In the genomic region with DNA sequence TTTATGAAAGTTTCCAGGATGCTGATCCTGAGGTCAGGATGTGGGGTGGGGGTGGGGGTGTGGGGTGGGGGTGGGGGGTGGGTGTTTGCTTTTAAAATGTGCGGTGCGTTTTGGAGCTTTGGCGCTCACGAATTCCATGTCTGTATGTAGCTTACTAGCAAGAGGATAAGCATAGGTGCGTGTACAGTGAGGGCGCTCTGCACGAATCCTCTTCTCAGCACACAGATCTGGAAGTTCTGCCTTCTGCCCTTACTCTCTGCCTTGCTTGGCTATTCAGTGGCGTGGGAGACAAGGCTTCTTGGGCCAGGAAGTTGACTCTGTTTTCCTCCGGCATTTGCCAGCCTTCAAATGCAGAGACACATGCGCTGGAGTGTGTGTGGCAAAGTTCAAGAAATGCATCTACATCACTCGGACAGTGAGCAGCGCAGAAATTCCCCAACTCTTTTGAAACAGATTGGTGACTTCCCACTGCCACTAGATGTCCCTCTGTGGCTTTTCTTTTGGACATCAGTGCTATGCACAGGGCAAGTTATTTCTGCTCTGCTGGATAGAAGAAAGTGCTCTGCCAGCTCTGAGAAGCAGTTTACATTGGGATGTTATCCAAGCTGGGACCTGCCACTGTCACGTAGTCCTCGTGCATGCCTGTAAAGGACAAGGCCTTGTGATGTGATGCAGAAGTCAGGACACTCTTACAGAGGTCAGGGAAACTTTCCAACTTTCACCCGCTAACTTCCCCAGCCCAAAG, we compare ENCODE assay signal across 9 mouse cellular contexts. TPM values are rescaled to one million over a fixed set of nuclear protein-coding genes. Genes with fewer than 3 reads are reported as not detected.
DNase-seq lines count a peak whose midpoint lies in the region; ATAC-seq and TF ChIP-seq lines count a peak whose summit lies in the region.
"Had no signal": no experiment of that assay in that cellular context is flagged by ENCODE, and none has a peak within 500 bp of the region (broad histone marks: within the 10 kb centered on the region; RNA-seq: fewer than 3 reads in every experiment).

No protein-coding gene starts in this region.

- no peak for TF ChIP-seq POLR2A in limb, embryonic 14.5 days (IDR thresholded peaks at IDR 0.05; ENCODE audit: borderline replicate concordance, extremely low read depth, insufficient read depth, insufficient read length)

- H3K27me3 ChIP-seq in lung, embryonic 16.5 days (ENCODE audit: control insufficient read depth, insufficient read depth, low read depth, low read length), result no peaks in the 10 kb centered on the region
- H3K27me3 ChIP-seq in intestine, embryonic 16.5 days (replicated peaks; ENCODE audit: control insufficient read depth, insufficient read depth, low read length), result no peaks in the 10 kb centered on the region
- H3K27me3 ChIP-seq in limb, embryonic 14.5 days (ENCODE audit: control insufficient read depth, insufficient read depth, low read length), result no peaks in the 10 kb centered on the region
- H3K27me3 ChIP-seq: heart, embryonic 13.5 days had no signal

- no peaks in the 10 kb centered on the region; the same call in 1 of the 2 replicates for H3K4me1 ChIP-seq in lung, embryonic 16.5 days (replicated peaks; ENCODE audit: control insufficient read depth, insufficient read depth, low read length)
- no peaks in the 10 kb centered on the region for H3K4me1 ChIP-seq in intestine, embryonic 16.5 days (ENCODE audit: control insufficient read depth, insufficient read depth, low read length)
- no peaks in the 10 kb centered on the region for H3K4me1 ChIP-seq in limb, embryonic 14.5 days (ENCODE audit: control insufficient read depth, insufficient read depth, low read length)
- H3K4me1 ChIP-seq: heart, embryonic 13.5 days had no signal

- no peaks in the 10 kb centered on the region for H3K36me3 ChIP-seq in lung, embryonic 16.5 days (ENCODE audit: control insufficient read depth, insufficient read depth, low read length)
- H3K36me3 ChIP-seq in intestine, embryonic 16.5 days (ENCODE audit: control insufficient read depth, insufficient read depth, low read length), result no peaks in the 10 kb centered on the region
- H3K36me3 ChIP-seq in limb, embryonic 14.5 days (ENCODE audit: control insufficient read depth, insufficient read depth, low read length), result no peaks in the 10 kb centered on the region
- H3K36me3 ChIP-seq: heart, embryonic 13.5 days had no signal

- no peak overlapping the region for H3K4me2 ChIP-seq in lung, embryonic 16.5 days (ENCODE audit: low read depth, low read length)
- no peak overlapping the region for H3K4me2 ChIP-seq in intestine, embryonic 16.5 days (ENCODE audit: low read depth, low read length)
- H3K4me2 ChIP-seq in limb, embryonic 14.5 days (replicated peaks; ENCODE audit: low read depth, low read length, severe bottlenecking), result no peak overlapping the region
- H3K4me2 ChIP-seq: heart, embryonic 13.5 days had no signal

- no peak for DNase-seq in lung, adult 18-20 months
- DNase-seq in frontal cortex, adult 2 months (ENCODE audit: extremely low spot score in 1 of 2, low spot score in 1 of 2), result peak; percentile 15 to 73
- peak; percentile 60 for DNase-seq in limb, embryonic 14.5 days (ENCODE audit: low spot score)
- peak; percentile 71 for DNase-seq in retina, postnatal 1 day
- DNase-seq in spleen, postnatal 36 days (ENCODE audit: low spot score in 2 of 2), result no peak

- H3K4me3 ChIP-seq in lung, embryonic 16.5 days (ENCODE audit: low read length), result no peak overlapping the region
- H3K4me3 ChIP-seq in intestine, embryonic 16.5 days (ENCODE audit: low read length), result no peak overlapping the region
- no peak overlapping the region for H3K4me3 ChIP-seq in limb, embryonic 14.5 days (replicated peaks; ENCODE audit: low read length)
- H3K4me3 ChIP-seq: heart, embryonic 13.5 days had no signal

- H3K9ac ChIP-seq in lung, embryonic 16.5 days (ENCODE audit: low read length), result no peak overlapping the region
- no peak overlapping the region for H3K9ac ChIP-seq in intestine, embryonic 16.5 days (ENCODE audit: low read depth, low read length)
- H3K9ac ChIP-seq in limb, embryonic 14.5 days (ENCODE audit: low read depth, low read length, severe bottlenecking), result no peak overlapping the region
- H3K9ac ChIP-seq: heart, embryonic 13.5 days had no signal

- WGBS in lung, embryonic 16.5 days, result 40% methylated on average over 15 of the region's 15 CpGs
- 51% methylated on average over 15 of the region's 15 CpGs for WGBS in intestine, embryonic 16.5 days
- WGBS in limb, embryonic 14.5 days, result 66% methylated on average over 15 of the region's 15 CpGs

- H3K27ac ChIP-seq in lung, embryonic 16.5 days (ENCODE audit: low read length), result no peak overlapping the region
- H3K27ac ChIP-seq in intestine, embryonic 16.5 days (ENCODE audit: low read length), result no peak overlapping the region
- H3K27ac ChIP-seq in limb, embryonic 14.5 days (replicated peaks; ENCODE audit: low read depth, low read length), result no peak overlapping the region
- H3K27ac ChIP-seq: heart, embryonic 13.5 days had no signal

- peak; percentile 97 for ATAC-seq in lung, embryonic 16.5 days (ENCODE audit: low read depth)
- peak; percentile 92 for ATAC-seq in intestine, embryonic 16.5 days
- no peak for ATAC-seq in limb, embryonic 14.5 days (ENCODE audit: low FRiP score, low read depth)
- ATAC-seq in monocyte, adult 5-6 weeks (replicated peaks; ENCODE audit: insufficient number of reproducible peaks, low FRiP score, low TSS enrichment, poor library complexity, severe bottlenecking), result no peak

- no peaks in the 10 kb centered on the region for H3K9me3 ChIP-seq in lung, embryonic 16.5 days (ENCODE audit: control insufficient read depth, low read length)
- no peaks in the 10 kb centered on the region for H3K9me3 ChIP-seq in intestine, embryonic 16.5 days (ENCODE audit: control insufficient read depth, low read length)
- H3K9me3 ChIP-seq in limb, embryonic 14.5 days (ENCODE audit: control insufficient read depth, low read length), result no peaks in the 10 kb centered on the region
- H3K9me3 ChIP-seq: heart, embryonic 13.5 days had no signal

RNA-seq across cellular contexts. Expression of a gene that starts 31.5 kb away (rescaled TPM):
- polyA plus RNA-seq in lung, embryonic 16.5 days (2015; fragmentation: Nextera tagmentation; extraction: Ambion mirVana), result 361 and 417 TPM in 2 replicates
- polyA plus RNA-seq in frontal cortex, adult 2 months (2012; rRNA removed), result 44.3 and 53.7 TPM in 2 replicates
- polyA plus RNA-seq in intestine, embryonic 16.5 days (2015; fragmentation: Nextera tagmentation; extraction: Ambion mirVana), result 595 and 631 TPM in 2 replicates
- polyA plus RNA-seq in limb, embryonic 14.5 days (2012; rRNA removed), result 123 and 136 TPM in 2 replicates
- 253 and 312 TPM in 2 replicates for polyA plus RNA-seq in limb, embryonic 14.5 days (2014; fragmentation: Nextera tagmentation; extraction: Ambion mirVana)
- 79.6 to 228 TPM (median 228 TPM) in 3 replicates for total RNA-seq in monocyte, adult 5-6 weeks (2017)

Comparison
In these comparisons a context has a peak if more than half of its experiments do, and no peak if none do; other contexts are left out.
1. ATAC-seq: peak in lung, embryonic 16.5 days (single experiment) and intestine, embryonic 16.5 days (single experiment); none in limb, embryonic 14.5 days (single experiment) and monocyte, adult 5-6 weeks (single experiment).
2. DNase-seq: peak in frontal cortex, adult 2 months (2 of 2), limb, embryonic 14.5 days (single experiment) and retina, postnatal 1 day (single experiment); none in lung, adult 18-20 months (0 of 2) and spleen, postnatal 36 days (0 of 2).